Mouse (Mus musculus) cerebellum, adult (tissue): ENCODE data around the gene Xiap.

Experiments
- ATAC-seq: cut with Nextera tagmentation; 2 replicates; pipeline ENCODE4 v1.9.2; 2017; ENCODE audit warnings: mild to moderate bottlenecking, moderate library complexity, mixed read lengths; ENCODE audit not compliant: insufficient number of reproducible peaks, low FRiP score, low TSS enrichment

The Xiap gene

GRCm38 (mm10) chrX:42068875-42069257 is 9.4 kb downstream of the Xiap start:
- no peak for ATAC-seq

- no peak for ATAC-seq
These were observed 28.3 kb downstream of the Xiap start for GRCm38 (mm10) chrX:42087731-42088130.

GRCm38 (mm10) chrX:42088136-42088535 is 28.7 kb downstream of the Xiap start:
- no peak for ATAC-seq

GRCm38 (mm10) chrX:42107137-42107536 is 47.7 kb downstream of the Xiap start:
- no peak for ATAC-seq

- no peak for ATAC-seq
These were observed 51.1 kb downstream of the Xiap start for GRCm38 (mm10) chrX:42110585-42110984.

GRCm38 (mm10) chrX:42119442-42120048 is 60.1 kb downstream of the Xiap start:
- ATAC-seq: no peak

GRCm38 (mm10) chrX:42124963-42125697 is 65.7 kb downstream of the Xiap start:
- ATAC-seq: no peak

GRCm38 (mm10) chrX:42139882-42140281 is 80.4 kb downstream of the Xiap start:
- no peak for ATAC-seq

GRCm38 (mm10) chrX:42142620-42143019 is 83.1 kb downstream of the Xiap start:
- ATAC-seq: no peak

GRCm38 (mm10) chrX:42143991-42144390 is 84.5 kb downstream of the Xiap start:
- ATAC-seq: no peak

- no peak for ATAC-seq
These were observed 88.6 kb downstream of the Xiap start for GRCm38 (mm10) chrX:42148016-42148451.

GRCm38 (mm10) chrX:42148788-42149556 is 89.5 kb downstream of the Xiap start, which contains the start of gene Stag2:
Gene Stag2, plus strand, starts transcription at chrX:42149317.
- ATAC-seq: peak; percentile 81

- peak; percentile 23 for ATAC-seq
These were observed 90.3 kb downstream of the Xiap start for GRCm38 (mm10) chrX:42149557-42150345.

- ATAC-seq: peak; percentile 60
These were observed 91.0 kb downstream of the Xiap start for GRCm38 (mm10) chrX:42150346-42151023.

GRCm38 (mm10) chrX:42151024-42151754 is 91.7 kb downstream of the Xiap start:
- no peak for ATAC-seq

GRCm38 (mm10) chrX:42151903-42152369 is 92.5 kb downstream of the Xiap start:
- ATAC-seq: peak; percentile 85

GRCm38 (mm10) chrX:42153056-42153455 is 93.6 kb downstream of the Xiap start:
- no peak for ATAC-seq
